Mouse (Mus musculus): Measurements from ENCODE around the gene Plb1.

The Plb1 gene

GRCm38 (mm10) chr5:32232474-32232873, at the start of gene Plb1:
TSS of gene Plb1 (plus strand) at chr5:32232708.
- no peak for DNase-seq (ENCODE audit: low read depth, low spot score)

GRCm38 (mm10) chr5:32182885-32183629, 49.5 kb upstream of the Plb1 start:
- no peak for DNase-seq (ENCODE audit: low read depth, low spot score)

GRCm38 (mm10) chr5:32187717-32188116, 44.8 kb upstream of the Plb1 start:
- no peak for DNase-seq (ENCODE audit: low read depth, low spot score)

GRCm38 (mm10) chr5:32191259-32191658, 41.2 kb upstream of the Plb1 start:
- DNase-seq (ENCODE audit: low read depth, low spot score): no peak

- no peak for DNase-seq (ENCODE audit: low read depth, low spot score)
Observed at GRCm38 (mm10) chr5:32192016-32192845, 40.3 kb upstream of the Plb1 start.

- no peak for DNase-seq (ENCODE audit: low read depth, low spot score)
Observed at GRCm38 (mm10) chr5:32194236-32194635, 38.3 kb upstream of the Plb1 start.

GRCm38 (mm10) chr5:32195857-32196609, 36.5 kb upstream of the Plb1 start:
- no peak for DNase-seq (ENCODE audit: low read depth, low spot score)

GRCm38 (mm10) chr5:32197698-32198097, 34.8 kb upstream of the Plb1 start:
- DNase-seq (ENCODE audit: low read depth, low spot score): peak; percentile 89

- DNase-seq (ENCODE audit: low read depth, low spot score): no peak
Observed at GRCm38 (mm10) chr5:32199136-32199535, 33.4 kb upstream of the Plb1 start.

- no peak for DNase-seq (ENCODE audit: low read depth, low spot score)
Observed at GRCm38 (mm10) chr5:32199594-32199993, 32.9 kb upstream of the Plb1 start.

GRCm38 (mm10) chr5:32204653-32205052, 27.9 kb upstream of the Plb1 start:
- peak; percentile 12 for DNase-seq (ENCODE audit: low read depth, low spot score)

GRCm38 (mm10) chr5:32206726-32207125, 25.8 kb upstream of the Plb1 start:
- no peak for DNase-seq (ENCODE audit: low read depth, low spot score)

GRCm38 (mm10) chr5:32208460-32208859, 24.0 kb upstream of the Plb1 start:
- DNase-seq (ENCODE audit: low read depth, low spot score): no peak

- DNase-seq (ENCODE audit: low read depth, low spot score): no peak
Observed at GRCm38 (mm10) chr5:32211011-32211410, 21.5 kb upstream of the Plb1 start.

- no peak for DNase-seq (ENCODE audit: low read depth, low spot score)
Observed at GRCm38 (mm10) chr5:32213746-32214145, 18.8 kb upstream of the Plb1 start.

GRCm38 (mm10) chr5:32215510-32215909, 17.0 kb upstream of the Plb1 start:
- DNase-seq (ENCODE audit: low read depth, low spot score): peak; percentile 54

GRCm38 (mm10) chr5:32216465-32216864, 16.0 kb upstream of the Plb1 start:
- DNase-seq (ENCODE audit: low read depth, low spot score): no peak

GRCm38 (mm10) chr5:32217477-32217876, 15.0 kb upstream of the Plb1 start:
- DNase-seq (ENCODE audit: low read depth, low spot score): no peak

GRCm38 (mm10) chr5:32230372-32230771, 2.1 kb upstream of the Plb1 start:
- DNase-seq (ENCODE audit: low read depth, low spot score): peak; percentile 41

GRCm38 (mm10) chr5:32239337-32239736, 6.8 kb downstream of the Plb1 start:
- DNase-seq (ENCODE audit: low read depth, low spot score): no peak

GRCm38 (mm10) chr5:32240741-32241140, 8.2 kb downstream of the Plb1 start:
- no peak for DNase-seq (ENCODE audit: low read depth, low spot score)

- DNase-seq (ENCODE audit: low read depth, low spot score): no peak
Observed at GRCm38 (mm10) chr5:32243286-32243885, 10.9 kb downstream of the Plb1 start.
